Mouse (Mus musculus): ENCODE measurements around the gene Slc4a1.

Gene Slc4a1

DNA sequence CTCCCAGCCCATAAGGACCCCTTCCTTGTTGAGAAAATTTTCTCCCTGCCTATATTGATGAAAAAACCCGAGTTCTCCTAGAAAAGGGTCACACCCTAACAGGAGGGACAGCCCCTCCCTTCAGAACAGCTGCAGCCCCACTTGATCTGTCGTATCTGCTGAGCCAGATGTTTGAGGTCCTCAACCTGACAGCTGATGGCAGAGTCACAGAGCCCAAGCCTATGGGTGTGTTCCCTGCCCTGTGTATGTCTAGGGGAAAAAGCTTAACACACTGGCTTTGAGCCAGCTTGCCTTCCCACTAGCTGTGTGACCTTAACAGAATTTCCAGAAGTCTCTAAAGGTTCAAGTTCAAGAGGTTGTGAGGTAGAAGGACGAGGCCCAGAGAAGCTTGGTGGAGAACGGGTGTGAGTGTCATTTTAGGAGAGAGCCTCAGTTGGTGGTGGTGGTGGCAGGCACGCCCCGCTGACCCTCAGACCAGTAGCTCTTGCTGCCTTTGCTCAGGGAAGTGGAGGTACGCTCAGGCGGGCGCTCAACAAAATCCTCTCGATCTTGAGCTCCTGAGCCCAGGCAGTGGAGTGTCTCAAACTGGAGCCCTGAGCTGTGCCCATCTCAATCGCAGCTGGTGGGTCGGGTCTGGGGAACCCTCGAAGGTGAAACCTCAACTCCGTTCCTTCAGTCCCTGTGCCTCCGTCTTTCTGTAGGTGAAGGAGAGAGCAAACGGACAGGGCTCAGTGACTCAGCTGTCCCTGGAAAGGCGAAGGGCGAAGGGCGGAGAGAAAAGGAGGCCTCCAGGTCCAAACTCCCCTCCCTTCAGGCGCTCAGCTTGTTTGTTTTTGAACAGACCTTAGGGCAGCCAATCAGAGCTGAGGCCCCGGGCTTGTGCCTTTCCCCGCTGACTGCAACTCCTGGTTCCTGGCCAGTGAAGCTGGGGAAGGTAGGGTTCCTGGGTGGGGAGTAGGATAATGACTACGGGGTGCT lies 9.5 kb upstream of the Slc4a1 start:
- DNase-seq (ENCODE audit: low read depth): no peak

DNA sequence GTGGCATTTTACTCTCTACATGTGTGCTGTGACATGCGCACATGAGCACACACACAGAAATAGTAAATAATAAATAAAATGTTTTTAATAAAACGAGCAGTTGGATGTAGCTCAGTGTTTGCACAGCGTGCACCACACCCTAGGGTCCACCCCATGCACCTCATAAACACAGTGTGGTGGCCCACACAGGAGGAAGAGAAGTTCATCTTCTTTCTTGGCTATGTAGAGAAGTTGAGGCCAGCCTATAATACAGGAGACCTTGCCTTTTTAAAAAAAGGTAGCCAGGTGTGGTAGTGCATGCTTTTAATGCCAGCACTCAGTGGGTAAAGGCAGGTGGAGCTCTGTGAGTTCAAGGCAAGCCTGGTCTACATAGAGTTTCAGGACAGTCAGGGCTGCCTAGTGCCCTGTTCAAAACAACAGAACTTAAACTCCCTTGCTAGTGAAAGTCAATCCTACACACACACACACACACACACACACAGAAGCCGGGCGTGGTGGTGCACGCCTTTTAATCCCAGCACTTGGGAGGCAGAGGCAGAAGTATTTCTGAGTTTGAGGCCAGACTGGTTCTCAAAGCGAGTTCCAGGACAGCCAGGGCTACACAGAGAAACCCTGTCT lies 8.2 kb upstream of the Slc4a1 start:
- no peak for DNase-seq (ENCODE audit: low read depth)

DNA sequence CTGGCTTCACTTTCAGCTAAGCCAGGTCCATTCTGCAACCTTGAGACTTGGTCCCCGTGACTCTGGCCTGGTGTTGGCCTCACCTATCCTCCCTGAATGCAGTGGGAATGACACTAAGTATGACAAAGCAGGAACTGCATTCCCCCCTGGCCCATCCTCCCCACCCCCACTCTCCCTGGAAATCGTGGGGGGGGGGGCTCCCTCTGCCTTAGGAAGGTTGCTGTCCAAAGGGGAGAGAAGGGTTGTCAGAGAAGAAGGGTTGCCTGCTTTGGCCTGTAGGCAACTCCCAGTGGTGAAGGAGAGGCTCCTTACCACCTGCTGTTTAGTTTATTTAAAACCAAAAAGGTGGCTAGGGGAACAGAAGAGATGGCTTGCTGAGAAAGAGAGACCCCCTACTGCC lies 7.6 kb upstream of the Slc4a1 start:
- DNase-seq (ENCODE audit: low read depth): no peak

DNA sequence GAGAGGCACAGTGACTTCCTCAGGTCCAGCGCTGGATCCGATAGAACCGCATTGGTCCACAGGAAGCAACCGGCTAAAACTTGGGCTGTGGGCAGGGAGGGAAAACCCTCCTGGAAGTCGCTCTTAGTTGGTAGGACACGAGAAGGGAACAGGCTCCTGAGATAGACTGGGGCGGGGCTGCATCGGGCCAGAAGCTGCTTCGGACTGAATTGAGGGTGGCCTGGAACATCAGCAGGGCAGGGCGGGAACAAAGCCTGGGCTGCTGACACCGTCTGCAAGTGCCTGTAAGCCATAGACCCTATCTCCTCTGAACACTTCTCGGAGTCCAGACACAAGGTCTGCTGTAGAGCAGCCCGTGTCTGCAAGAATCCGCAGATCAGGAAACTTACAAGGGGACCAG lies 6.9 kb upstream of the Slc4a1 start:
- DNase-seq (ENCODE audit: low read depth): no peak

DNA sequence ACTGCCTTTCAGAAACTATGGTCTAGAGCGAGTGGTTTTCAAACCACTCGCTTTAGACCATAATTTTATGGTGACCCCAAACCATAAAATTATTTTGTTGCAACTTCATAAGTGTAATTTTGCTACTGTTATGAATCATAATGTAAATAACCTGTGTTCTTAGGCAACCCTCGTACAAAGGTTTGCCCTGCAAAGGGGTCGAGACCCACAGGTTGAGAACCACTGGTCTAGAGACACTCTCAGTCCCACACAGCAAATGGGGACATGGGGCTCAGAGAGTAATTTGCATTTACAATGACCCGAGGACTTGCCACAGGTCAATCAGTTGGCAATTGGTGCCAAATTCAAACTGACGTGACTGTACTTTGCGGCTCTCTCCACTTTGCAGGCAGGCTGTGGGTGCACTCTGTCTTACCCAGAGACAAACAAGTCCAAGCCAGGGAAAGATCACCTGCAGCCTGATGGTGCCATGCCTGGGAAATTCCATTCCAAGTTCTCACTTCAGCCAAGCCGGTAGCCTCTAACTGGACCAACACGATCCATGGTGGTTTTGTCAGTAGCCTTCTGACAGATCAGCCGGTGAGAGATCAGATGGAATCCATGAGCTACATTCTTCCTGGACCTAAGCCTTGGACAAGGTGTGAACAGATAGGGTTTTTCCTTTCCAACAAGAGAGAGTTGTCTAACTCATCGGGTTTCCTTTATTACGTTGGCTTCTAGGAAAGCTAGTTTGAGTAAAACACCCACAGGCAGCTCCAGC lies 6.1 kb upstream of the Slc4a1 start:
- DNase-seq (ENCODE audit: low read depth): no peak

DNA sequence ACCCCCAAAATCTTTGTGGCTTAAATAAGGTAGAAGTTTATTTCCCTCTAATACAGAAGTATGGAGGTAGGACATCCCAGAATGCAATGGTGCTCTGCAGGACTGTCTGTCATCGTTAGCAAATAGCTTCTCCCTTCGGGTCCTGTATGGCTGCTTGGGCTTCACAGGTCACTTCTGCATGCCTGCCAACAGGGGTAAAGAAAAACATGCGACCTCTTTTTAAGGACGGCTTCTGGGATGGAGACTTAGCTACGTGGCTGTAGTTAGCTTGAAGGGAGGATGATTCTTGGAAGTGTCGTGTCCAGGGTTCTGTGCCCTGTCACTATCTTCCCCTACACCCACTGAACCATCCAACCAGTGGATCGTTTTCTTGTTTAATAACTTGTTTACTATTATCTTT lies 4.3 kb upstream of the Slc4a1 start:
- no peak for DNase-seq (ENCODE audit: low read depth)

DNA sequence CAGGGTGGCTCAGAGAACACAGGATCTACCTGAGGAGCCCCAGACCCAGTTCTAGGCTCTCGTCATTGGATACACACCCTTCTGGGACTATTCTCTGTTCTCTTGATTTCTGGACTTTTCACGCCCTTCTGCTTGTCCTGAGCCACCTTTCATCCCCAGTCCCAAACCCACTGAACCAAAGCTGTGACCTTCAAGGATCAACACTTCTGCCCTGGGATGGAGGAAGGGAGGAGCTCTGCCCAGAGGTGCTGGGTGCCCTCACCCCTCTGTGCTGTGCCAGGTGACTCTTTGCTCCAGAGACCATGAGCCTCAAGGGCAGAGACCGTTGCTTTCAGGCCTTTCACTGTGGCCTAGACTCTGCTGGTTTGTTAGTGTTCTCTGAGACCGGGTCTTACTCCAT lies 3.3 kb upstream of the Slc4a1 start:
- DNase-seq (ENCODE audit: low read depth): no peak

DNA sequence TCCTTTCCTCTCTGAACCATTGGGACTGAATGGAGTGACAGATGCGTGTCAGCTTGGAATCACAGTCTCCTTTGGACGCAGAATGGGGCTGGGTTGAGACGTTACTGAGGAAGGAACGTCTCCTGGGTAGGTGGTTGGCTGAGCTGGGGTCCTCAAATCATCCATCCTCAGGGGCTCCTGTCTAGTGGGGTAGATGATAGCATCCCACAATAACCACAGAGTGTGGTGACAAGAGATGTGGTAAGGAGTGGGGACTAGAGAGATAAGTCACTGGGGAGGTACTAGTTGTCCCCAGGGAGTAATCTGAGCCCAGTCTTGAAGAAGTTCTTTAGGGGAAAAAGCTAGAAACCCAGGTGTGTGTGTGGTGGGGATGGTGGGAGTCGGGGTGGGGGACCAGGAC lies 2.3 kb upstream of the Slc4a1 start:
- DNase-seq (ENCODE audit: low read depth): no peak

DNA sequence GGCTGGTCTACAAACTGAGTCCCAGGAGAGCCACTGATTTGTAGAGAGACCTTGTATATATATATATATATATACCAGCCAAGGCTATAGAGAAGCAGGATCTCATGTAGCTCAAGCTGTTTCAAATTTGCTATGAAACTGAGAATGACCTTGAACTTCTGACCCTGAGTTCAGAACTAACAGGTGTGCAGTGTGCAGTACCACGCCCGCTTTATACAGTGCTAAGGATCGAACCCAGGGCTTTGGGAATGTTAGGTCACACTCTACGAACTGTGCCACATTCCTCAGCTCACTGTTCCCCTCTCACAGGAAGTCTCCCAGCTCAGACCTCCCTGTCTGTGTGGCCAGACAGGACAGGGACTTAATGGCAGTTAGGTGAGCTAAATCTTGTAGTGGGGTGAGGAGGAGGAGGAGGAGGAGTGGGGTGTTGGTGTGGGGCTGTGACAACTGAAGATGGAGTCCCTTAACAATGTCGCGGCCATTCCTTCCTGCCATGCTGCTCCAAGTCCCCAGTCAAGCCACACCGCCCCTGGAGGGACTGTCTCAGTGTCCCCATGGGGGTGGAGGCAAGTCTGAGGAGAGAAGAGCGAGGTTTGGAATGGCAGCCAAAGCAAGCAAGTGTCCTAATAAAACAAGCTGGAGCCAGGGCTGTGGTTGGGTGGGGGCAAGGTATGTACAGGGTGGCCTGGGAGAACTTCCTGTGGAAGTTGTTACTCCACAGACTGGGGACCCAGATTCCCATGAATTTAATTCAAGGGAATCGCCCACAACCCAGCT lies 1.7 kb upstream of the Slc4a1 start:
- no peak for DNase-seq (ENCODE audit: low read depth)

DNA sequence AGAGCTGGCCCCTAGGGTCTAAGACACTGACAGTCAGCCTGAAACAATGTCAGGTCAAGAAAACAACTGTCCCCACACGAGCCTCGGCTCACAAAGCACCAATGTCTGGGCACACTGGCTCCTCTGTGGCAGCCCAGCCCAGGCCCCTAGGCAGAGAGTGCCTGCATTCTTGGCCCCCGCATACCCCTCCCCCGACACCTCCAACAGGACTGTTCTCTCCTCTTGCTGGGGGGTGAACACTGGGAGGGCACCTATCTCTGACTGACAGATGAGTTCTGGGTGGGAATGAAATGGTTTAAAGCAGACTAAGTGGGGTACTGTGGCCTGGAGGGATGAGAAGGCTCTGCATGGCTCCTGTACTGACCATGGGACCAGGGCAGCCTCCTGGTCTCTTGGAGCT lies 304 bp downstream of the Slc4a1 start:
- no peak for DNase-seq (ENCODE audit: low read depth)

DNA sequence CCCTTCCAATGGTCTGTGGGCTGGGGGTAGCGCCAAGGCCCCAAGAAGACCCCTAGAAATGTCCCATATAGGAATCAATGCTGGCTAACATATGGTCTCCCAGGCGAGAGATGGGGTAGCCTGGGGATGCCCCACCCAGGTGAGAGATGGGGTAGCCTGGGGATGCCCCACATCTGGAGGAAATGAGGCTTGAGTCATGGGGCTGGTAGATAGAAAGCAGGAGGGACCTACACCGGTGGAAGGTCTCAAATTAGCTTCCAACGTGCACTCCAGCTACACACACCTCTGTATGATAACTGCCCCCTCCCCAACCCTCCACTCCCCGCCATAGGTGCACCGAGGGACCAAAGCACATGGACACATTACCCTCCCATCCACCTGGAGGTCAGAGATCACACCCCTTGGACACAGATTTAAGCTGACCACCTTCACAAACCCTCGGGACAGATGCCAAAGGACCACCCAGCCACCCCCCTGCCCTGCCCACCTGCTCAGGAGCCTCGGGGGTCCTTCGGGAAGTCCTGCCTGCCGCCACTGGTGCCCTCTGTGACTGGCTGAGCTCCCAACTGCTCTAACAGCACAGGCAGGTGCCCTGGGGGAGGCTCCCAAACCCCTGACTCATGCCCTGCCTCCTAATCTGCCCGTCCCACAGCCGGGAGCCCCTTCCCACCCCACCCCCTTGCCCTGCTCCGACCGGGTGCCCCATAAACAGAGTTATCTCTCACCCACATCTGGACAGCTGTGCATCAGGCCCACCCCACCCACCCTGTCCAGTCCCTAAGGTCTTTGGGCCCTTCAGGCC lies 1.2 kb downstream of the Slc4a1 start:
- no peak for DNase-seq (ENCODE audit: low read depth)

DNA sequence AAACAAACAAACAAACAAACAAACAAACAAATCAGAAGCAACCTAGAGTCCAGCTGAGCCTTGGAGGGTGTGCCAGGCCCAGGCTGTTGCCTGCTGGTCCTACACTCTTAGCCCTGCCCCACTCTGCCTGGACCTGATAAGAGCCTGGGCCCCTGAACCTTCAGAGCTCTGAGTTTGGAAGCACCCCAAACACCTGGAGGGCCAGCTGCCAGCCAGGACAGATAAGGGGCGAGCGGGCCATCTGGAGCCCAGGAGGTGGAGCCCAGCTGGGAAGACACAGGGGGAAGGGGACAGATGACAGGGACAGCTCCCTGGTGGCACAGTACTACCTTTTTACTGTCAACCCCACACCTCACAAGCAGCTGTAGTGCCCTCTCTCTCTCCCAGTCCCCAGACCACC lies 2.4 kb downstream of the Slc4a1 start:
- DNase-seq (ENCODE audit: low read depth): no peak

DNA sequence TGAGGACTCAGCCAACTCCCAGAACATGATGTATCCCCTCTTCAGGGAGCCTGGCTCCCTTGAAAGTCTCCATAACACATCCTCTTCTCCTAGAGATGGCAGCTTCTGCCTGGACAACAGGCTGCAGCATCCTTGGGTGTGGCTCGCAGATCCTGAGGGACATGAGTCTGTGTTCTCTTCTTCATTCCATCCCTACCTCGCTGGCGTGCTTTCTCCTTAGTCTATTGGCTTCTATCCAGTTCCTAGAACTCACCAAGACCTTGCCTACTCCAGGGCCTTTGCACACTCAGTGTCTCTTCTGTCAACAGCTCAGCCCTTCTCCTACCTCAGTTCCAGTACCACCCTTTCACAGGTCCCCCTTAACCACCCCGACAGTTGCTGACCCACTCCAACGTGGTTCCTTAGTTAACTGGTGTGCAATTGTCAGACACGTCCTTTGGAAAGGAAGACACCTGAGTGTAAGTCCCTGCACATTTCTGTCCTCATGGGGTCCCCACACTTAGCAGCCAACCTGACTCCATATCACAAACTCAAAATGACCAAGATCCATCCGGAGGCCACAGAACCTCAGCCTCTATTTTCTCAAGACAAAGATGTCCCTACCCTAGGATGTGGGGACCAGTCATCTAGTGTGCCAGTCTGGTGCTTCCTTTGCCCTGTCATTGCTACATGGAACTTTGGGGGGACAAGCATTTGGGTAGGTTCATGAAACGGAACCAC lies 4.1 kb downstream of the Slc4a1 start:
- no peak for DNase-seq (ENCODE audit: low read depth)

DNA sequence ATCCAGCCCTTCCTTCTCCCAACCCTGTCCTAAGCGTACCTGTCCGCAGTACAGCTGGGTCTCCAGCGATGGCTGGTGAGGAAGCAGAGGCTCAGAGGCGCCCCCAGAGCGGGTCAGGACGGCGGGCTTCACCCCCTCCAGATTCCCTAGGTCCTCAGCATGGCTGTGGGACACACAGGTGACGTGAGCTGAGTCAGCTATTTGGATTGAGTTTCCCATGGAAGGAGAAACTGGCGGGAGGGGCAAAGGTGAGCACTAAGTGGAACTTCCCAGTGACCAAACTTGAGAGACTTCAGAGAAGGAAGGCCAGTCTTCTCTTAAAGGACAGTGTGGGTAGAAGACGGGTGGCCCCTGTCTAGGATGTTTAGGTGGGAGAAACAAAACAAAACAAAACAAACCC lies 7.6 kb downstream of the Slc4a1 start:
- no peak for DNase-seq (ENCODE audit: low read depth)

DNA sequence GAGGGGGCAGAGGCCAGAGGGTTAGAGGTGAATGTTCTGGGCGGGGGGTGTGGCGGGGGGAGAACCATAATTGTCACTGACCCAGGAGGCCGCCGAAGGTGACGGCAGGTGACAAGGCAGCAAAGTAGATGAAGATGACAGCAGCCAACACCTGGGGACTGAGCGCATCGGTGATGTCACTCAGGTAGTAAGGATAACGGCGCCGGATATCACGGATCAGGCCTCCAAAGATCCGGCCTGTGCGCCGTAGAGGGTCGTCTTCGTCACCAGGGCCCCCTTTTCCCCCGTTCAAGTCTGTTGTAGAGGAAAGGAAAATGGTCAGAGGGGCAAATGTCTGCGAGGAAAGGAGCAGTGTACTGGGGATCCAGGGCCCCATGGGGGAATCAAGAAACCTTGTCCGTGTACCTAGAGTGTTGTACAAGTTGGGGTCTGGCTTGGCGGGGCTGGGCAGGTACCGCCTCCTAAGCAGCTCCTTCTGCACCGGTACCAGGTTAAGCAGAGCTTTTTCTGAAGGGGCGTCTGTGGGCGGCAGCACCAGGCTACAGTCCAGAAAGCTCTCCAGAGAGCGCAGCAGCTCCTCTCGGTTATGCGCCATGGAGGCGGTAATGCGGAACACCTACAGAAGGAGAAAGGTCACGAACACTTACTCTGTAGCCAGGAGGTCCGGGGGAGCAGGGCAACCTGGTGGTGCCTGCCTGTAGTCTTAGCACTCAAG lies 9.2 kb downstream of the Slc4a1 start:
- DNase-seq (ENCODE audit: low read depth): no peak

DNA sequence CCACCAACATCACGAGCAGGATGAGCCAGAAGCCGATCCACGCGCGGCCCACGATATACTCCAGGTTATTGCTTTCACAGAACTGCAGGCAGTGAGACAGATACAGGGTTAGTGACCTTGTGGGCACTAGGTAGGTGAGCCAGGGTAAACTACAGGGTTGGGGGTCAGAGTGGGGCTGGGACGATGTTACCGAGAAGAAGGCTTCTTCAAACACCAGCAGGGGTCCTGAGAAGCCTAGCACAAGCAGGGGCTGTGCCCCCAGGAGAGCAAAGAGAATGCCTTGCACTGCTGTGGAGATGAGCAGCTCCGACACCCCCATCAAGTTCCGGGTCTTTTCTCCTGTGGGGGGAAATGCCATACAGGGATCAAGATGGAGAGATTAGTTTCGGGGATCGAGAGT lies 9.8 kb downstream of the Slc4a1 start:
- DNase-seq (ENCODE audit: low read depth): no peak

DNA sequence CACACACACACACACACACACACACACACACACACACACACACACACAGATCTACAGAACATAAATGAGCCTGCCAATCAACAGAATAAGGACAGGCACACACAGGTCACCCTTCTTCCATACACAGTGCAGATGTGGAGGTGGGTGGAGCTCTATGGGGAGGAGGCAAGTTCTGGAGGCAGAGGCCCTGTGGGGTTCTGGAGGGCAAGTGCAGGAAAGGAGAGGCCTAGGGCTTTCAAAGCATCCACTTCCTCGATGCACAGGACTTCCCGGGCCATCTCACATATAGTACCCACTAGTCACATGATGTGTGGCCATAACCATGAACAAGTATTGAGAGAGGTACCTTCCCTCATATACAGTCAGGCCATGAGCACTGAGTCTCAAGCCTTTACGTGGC lies 10.5 kb downstream of the Slc4a1 start:
- no peak for DNase-seq (ENCODE audit: low read depth)

DNA sequence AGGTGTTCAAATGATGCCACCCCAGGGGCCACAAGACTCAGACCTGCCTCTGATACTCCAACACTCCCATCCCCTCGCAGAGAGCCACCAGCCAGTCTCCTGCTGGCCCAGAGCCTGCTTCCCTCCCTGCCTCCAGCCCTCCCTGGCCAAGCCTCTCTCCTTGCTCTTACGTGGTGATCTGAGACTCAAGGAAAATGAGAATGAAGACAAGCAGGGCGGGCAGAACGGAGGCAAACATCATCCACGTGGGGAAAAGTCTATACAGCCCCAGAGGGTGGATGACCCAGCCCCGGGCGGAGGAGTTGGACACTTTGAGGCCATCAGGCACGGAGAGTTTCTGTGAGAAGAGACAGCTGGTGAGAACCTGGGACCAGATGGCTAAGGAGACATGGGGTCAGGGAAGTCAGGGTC lies 13.0 kb downstream of the Slc4a1 start:
- DNase-seq (ENCODE audit: low read depth): no peak

DNA sequence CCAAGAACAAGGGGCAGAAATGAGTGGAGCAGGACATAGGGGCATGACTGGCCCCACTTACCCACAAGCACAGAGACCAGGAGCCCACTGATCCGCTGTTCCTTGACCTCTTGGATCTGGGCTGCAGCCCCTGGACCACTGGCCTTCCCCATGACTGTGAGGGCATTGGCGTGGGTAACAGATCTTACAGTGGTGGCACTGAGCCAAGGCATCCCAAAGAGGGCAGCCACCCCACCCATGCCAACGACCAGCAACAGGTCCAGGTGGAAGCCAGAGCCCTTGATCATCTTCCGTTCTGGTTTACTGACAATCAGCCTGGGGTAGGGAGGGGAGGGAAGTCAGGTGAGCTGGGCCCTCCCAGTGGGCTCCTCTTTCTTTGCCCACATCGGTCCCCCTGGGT lies 13.6 kb downstream of the Slc4a1 start:
- no peak for DNase-seq (ENCODE audit: low read depth)

DNA sequence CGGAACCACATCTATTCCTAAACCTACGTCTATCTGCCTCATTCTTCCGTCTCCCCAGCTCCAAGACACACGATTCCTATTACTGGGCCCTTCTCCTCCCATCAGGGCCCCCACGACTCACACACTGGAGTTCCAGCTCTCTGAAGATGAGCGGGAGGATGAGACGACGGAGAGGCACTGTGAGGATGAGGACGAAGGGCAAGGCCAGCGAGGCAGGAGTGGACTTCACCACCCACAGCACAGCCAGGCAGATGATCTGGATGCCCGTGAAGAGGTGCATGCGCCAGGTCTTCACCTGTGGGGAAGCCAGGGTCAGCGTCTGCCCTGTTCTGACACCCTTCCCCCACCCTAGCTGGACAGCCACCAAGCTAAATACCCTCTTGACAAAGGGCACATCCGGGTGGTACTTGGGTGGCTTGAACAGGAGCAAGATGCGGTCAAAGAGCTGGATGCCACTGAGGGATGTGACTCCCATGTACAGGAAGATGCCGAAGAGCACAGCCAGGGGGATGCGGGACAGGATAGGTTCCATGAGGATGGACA lies 15.0 kb downstream of the Slc4a1 start:
- no peak for DNase-seq (ENCODE audit: low read depth)
